In genomic region chr1:87187037-87187355, GRCm38 (mm10) we compare ENCODE assay signal across 7 mouse cellular contexts. TPM values are rescaled to one million over a fixed set of nuclear protein-coding genes. Genes with fewer than 3 reads are reported as not detected.
A peak's percentile ranks its signal among the peaks of the same experiment; 100 is the strongest.
DNase-seq lines count a peak whose midpoint lies in the region; ATAC-seq and TF ChIP-seq lines count a peak whose summit lies in the region.

No protein-coding gene starts in this region.

- H3K9me3 ChIP-seq in forebrain, postnatal 0 days (ENCODE audit: low read length) = no peaks in the 10 kb centered on the region
- no peaks in the 10 kb centered on the region for H3K9me3 ChIP-seq in hindbrain, embryonic 16.5 days (ENCODE audit: control insufficient read depth, low read length)

- WGBS in forebrain, postnatal 0 days = under 1% methylated on average over 15 of the region's 15 CpGs
- under 1% methylated on average over 15 of the region's 15 CpGs for WGBS in hindbrain, embryonic 16.5 days
- 3% methylated on average over 15 of the region's 15 CpGs for WGBS in macrophage (ENCODE audit: missing documents)

- H3K4me1 ChIP-seq in forebrain, postnatal 0 days (ENCODE audit: insufficient read depth) = no peaks in the 10 kb centered on the region
- H3K4me1 ChIP-seq in hindbrain, embryonic 16.5 days (ENCODE audit: control insufficient read depth, insufficient read depth, low read depth, low read length) = peaks cover 18% of the 10 kb centered on the region

- peaks cover 21% of the 10 kb centered on the region for H3K27me3 ChIP-seq in forebrain, postnatal 0 days (ENCODE audit: insufficient read depth, low read length)
- peaks cover 26% of the 10 kb centered on the region for H3K27me3 ChIP-seq in hindbrain, embryonic 16.5 days (replicated peaks; ENCODE audit: control insufficient read depth, insufficient read depth, low read length)

- peak overlapping the region; percentile 53 for H3K9ac ChIP-seq in forebrain, postnatal 0 days
- H3K9ac ChIP-seq in hindbrain, embryonic 16.5 days (ENCODE audit: low read depth, low read length) = peak overlapping the region; percentile 67

- H3K4me3 ChIP-seq in forebrain, postnatal 0 days (ENCODE audit: low read depth, low read length) = peak overlapping the region; percentile 54
- H3K4me3 ChIP-seq in hindbrain, embryonic 16.5 days (ENCODE audit: low read length) = peak overlapping the region; percentile 59
- peak overlapping the region; percentile 22; the same call in 1 of the 2 replicates for H3K4me3 ChIP-seq in macrophage (ENCODE audit: inconsistent target)

- peak; percentile 92 for TF ChIP-seq CTCF in forebrain, postnatal 0 days (IDR thresholded peaks at IDR 0.05; ENCODE audit: low read depth)

- DNase-seq in T-cell, adult 2 months (ENCODE audit: low spot score) = peak; percentile 44
- DNase-seq in cerebellum, adult 18-20 months = peak; percentile 75 to 83
- peak; percentile 92 for DNase-seq in forebrain, postnatal 0 days
- peak; percentile 70 to 80 for DNase-seq in left cerebral cortex, adult 18-20 months (ENCODE audit: low spot score in 2 of 2)
- DNase-seq in right cerebral cortex, postnatal 25 days = peak; percentile 74

- H3K79me2 ChIP-seq in macrophage (ENCODE audit: inconsistent target) = no peaks in the 10 kb centered on the region

- ATAC-seq in forebrain, postnatal 0 days = peak; percentile 73
- ATAC-seq in hindbrain, embryonic 16.5 days = peak; percentile 50

- H3K4me2 ChIP-seq in forebrain, postnatal 0 days (ENCODE audit: low read depth) = peak overlapping the region; percentile 93
- H3K4me2 ChIP-seq in hindbrain, embryonic 16.5 days (ENCODE audit: low read length) = peak overlapping the region; percentile 97

- no peak overlapping the region for H3K27ac ChIP-seq in forebrain, postnatal 0 days (ENCODE audit: low read depth, low read length)
- no peak overlapping the region for H3K27ac ChIP-seq in hindbrain, embryonic 16.5 days (ENCODE audit: low read depth, low read length)
- H3K27ac ChIP-seq in macrophage = no peak overlapping the region

- no peaks in the 10 kb centered on the region for H3K36me3 ChIP-seq in forebrain, postnatal 0 days (ENCODE audit: insufficient read depth)
- H3K36me3 ChIP-seq in hindbrain, embryonic 16.5 days (ENCODE audit: control insufficient read depth, insufficient read depth, low read length) = no peaks in the 10 kb centered on the region
- H3K36me3 ChIP-seq in macrophage (ENCODE audit: inconsistent target) = no peaks in the 10 kb centered on the region

RNA-seq across cellular contexts. Expression of gene Chrnd, which starts 3.4 kb away (rescaled TPM):
- not detected in 2 replicates for total RNA-seq in forebrain, postnatal 0 days (2014; rRNA removed)
- not detected in 2 replicates for polyA plus RNA-seq in forebrain, postnatal 0 days (2015; fragmentation: Nextera tagmentation; extraction: Ambion mirVana)
- 0.62 TPM in 1 of 2 replicates, not detected in the other for polyA plus RNA-seq in hindbrain, embryonic 16.5 days (2015; fragmentation: Nextera tagmentation; extraction: Ambion mirVana)
- not detected for total RNA-seq in left cerebral cortex, adult 18-20 months (2021)
- not detected for total RNA-seq in macrophage (2018; cell fraction: chromatin; rRNA removed)
- not detected for total RNA-seq in macrophage (2018; cell fraction: cytosol; rRNA removed)
- total RNA-seq in macrophage (2018; cell fraction: nucleus; rRNA removed) = not detected
- not detected in 3 replicates for polyA plus RNA-seq in macrophage (2018)

RNA-seq across cellular contexts. Expression of gene Prss56, which starts 3.9 kb away (rescaled TPM):
- 3.1 and 4.0 TPM in 2 replicates for total RNA-seq in forebrain, postnatal 0 days (2014; rRNA removed)
- 2.5 and 4.3 TPM in 2 replicates for polyA plus RNA-seq in forebrain, postnatal 0 days (2015; fragmentation: Nextera tagmentation; extraction: Ambion mirVana)
- polyA plus RNA-seq in hindbrain, embryonic 16.5 days (2015; fragmentation: Nextera tagmentation; extraction: Ambion mirVana) = 2.1 and 2.6 TPM in 2 replicates
- total RNA-seq in left cerebral cortex, adult 18-20 months (2021) = 1 to 10 TPM in 1 of 2 experiments, under 1 TPM in 1; 0.61 to 2.1 TPM
- total RNA-seq in macrophage (2018; cell fraction: chromatin; rRNA removed) = not detected
- not detected for total RNA-seq in macrophage (2018; cell fraction: cytosol; rRNA removed)
- total RNA-seq in macrophage (2018; cell fraction: nucleus; rRNA removed) = not detected
- not detected in 3 replicates for polyA plus RNA-seq in macrophage (2018)

RNA-seq across cellular contexts. Expression of gene Chrng, which starts 17.5 kb away (rescaled TPM):
- not detected in 2 replicates for total RNA-seq in forebrain, postnatal 0 days (2014; rRNA removed)
- not detected in 2 replicates for polyA plus RNA-seq in forebrain, postnatal 0 days (2015; fragmentation: Nextera tagmentation; extraction: Ambion mirVana)
- 0.96 TPM in 1 of 2 replicates, not detected in the other for polyA plus RNA-seq in hindbrain, embryonic 16.5 days (2015; fragmentation: Nextera tagmentation; extraction: Ambion mirVana)
- not detected for total RNA-seq in left cerebral cortex, adult 18-20 months (2021)
- total RNA-seq in macrophage (2018; cell fraction: chromatin; rRNA removed) = under 1 TPM in 1 of 26 experiments, not detected in 25; 0.26 TPM
- total RNA-seq in macrophage (2018; cell fraction: cytosol; rRNA removed) = not detected
- under 1 TPM in 1 of 26 experiments, not detected in 25; 0.23 TPM for total RNA-seq in macrophage (2018; cell fraction: nucleus; rRNA removed)
- 0.24 TPM in 1 of 3 replicates, not detected in the others for polyA plus RNA-seq in macrophage (2018)

RNA-seq across cellular contexts. Expression of gene Eif4e2, which starts 26.7 kb away (rescaled TPM):
- 71.5 and 81.7 TPM in 2 replicates for total RNA-seq in forebrain, postnatal 0 days (2014; rRNA removed)
- 77.6 and 87.5 TPM in 2 replicates for polyA plus RNA-seq in forebrain, postnatal 0 days (2015; fragmentation: Nextera tagmentation; extraction: Ambion mirVana)
- 79.3 and 88.1 TPM in 2 replicates for polyA plus RNA-seq in hindbrain, embryonic 16.5 days (2015; fragmentation: Nextera tagmentation; extraction: Ambion mirVana)
- total RNA-seq in left cerebral cortex, adult 18-20 months (2021) = 10 to 100 TPM; 57.5 to 58.6 TPM
- 100 to 1,000 TPM in 7 of 26 experiments, 10 to 100 TPM in 19; 70.1 to 123 (median 96.7) TPM for total RNA-seq in macrophage (2018; cell fraction: chromatin; rRNA removed)
- total RNA-seq in macrophage (2018; cell fraction: cytosol; rRNA removed) = 100 to 1,000 TPM in 6 of 26 experiments, 10 to 100 TPM in 20; 81.1 to 137 (median 91.7) TPM
- total RNA-seq in macrophage (2018; cell fraction: nucleus; rRNA removed) = 100 to 1,000 TPM in 1 of 26 experiments, 10 to 100 TPM in 25; 61.8 to 110 (median 73.3) TPM
- 76.8 to 143 TPM (median 95.4 TPM) in 3 replicates for polyA plus RNA-seq in macrophage (2018)

RNA-seq across cellular contexts. Expression of gene Ecel1, which starts 30.7 kb away (rescaled TPM):
- 19.1 and 36.1 TPM in 2 replicates for total RNA-seq in forebrain, postnatal 0 days (2014; rRNA removed)
- polyA plus RNA-seq in forebrain, postnatal 0 days (2015; fragmentation: Nextera tagmentation; extraction: Ambion mirVana) = 17.8 and 28.5 TPM in 2 replicates
- 34.9 and 40.2 TPM in 2 replicates for polyA plus RNA-seq in hindbrain, embryonic 16.5 days (2015; fragmentation: Nextera tagmentation; extraction: Ambion mirVana)
- total RNA-seq in left cerebral cortex, adult 18-20 months (2021) = 10 to 100 TPM; 11.1 to 13.4 TPM
- not detected for total RNA-seq in macrophage (2018; cell fraction: chromatin; rRNA removed)
- not detected for total RNA-seq in macrophage (2018; cell fraction: cytosol; rRNA removed)
- not detected for total RNA-seq in macrophage (2018; cell fraction: nucleus; rRNA removed)
- polyA plus RNA-seq in macrophage (2018) = not detected in 3 replicates
